Mouse (Mus musculus): ENCODE measurements around the gene Lrig3.

- no peak for TF ChIP-seq POLR2A (IDR thresholded peaks at IDR 0.05; ENCODE audit: extremely low read depth, insufficient read depth, low read length)
- no peak for TF ChIP-seq CTCF (IDR thresholded peaks at IDR 0.05; ENCODE audit: extremely low read depth, insufficient read depth, low read length)
These were observed 31.0 kb downstream of the Lrig3 start for GRCm38 (mm10) chr10:125996989-125997388.
